Mouse (Mus musculus): ENCODE data around the gene Marc2.

The Marc2 gene

DNA sequence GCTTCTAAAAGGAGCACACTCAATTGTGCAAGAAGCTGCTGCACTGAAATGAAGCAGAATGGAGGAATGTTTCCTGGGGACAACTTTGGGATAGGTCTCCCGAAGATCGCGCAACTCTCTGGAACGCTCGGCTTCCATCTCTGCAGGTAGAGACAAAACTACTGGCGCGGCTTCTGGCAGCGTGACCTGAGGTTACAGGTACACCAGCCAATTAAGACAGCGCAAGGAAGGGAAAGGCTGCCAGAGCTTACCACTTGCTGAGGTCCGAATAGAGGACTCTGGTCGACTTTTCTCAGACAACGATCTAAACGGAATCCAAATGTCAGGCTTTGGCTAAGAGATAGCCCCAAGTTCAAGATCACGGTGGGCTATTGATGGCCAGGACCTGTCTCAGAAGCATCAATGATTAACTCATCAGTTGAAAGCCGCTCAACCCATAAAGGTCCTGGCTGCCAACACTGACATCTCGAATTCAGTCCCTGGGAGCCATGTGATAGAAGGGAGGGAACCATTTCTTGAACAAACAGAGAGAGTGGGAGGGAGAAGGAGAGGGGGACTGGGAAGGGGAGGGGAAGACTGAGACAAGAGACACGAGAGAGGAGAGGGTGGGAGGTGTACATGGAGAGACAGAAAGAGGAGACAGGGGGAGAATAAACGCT lies at the start of gene Marc2:
Gene Marc2 (minus strand): TSS at position 360 of the 659 bp plus-strand sequence.
- DNase-seq (ENCODE audit: low read depth) = no peak

DNA sequence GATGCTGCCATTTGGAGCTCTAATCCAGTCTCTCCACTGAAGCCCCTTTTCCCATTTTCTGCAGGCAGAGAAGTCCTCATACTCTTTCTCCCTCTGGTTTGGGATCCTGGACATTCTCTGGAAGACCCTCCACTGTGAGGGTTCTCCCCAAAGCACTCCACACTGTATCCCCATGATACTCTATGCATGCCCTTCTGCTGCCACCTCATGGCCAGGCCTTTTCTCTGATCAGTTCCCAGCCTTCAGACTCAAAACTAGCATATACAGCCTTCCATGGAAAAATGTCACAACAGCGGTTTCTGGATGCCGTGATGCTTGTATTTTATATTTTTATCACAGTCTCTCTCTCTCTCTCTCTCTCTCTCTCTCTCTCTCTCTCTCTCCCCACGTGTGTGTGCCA lies 45.7 kb upstream of the Marc2 start:
- DNase-seq (ENCODE audit: low read depth) = no peak

DNA sequence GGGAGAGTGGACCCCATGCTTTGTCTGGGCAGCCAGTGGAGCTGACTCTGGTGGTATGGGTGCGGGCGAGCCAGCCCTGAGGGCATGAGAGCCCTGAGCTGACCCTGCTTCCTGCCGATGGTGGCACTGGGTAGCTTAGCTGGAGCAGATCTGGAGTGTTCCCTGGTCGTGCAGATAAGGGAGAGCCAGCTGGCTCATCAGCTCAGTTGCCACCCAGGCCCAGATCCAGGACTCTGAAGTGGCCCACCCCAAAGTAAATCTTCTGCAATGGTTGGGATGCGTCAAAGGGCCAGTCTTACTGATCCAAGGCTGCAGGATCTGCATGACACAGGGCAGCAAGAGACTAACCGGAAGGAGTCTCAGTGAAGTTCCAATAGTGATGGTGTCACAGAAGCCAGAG lies 43.2 kb upstream of the Marc2 start:
- no peak for DNase-seq (ENCODE audit: low read depth)

DNA sequence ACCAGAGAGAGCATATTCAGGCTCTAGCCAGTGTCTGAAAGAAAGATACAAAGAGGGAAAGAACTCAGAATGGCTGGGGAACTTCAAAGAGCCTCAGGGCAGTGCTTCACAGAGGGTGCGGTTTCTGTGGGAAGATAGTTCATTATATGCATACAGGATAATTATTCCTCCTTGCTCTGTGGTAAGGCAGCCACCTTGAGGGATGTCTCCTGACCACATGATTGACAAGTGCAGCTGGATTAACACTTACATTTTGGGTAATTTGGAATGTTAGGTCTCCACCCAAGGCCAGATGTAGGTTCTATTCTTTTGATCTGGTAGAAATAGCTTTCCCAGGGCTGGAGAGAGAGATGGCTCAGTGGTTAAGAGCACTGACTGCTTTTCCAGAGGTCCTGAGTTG lies 39.9 kb upstream of the Marc2 start:
- DNase-seq (ENCODE audit: low read depth) = no peak

DNA sequence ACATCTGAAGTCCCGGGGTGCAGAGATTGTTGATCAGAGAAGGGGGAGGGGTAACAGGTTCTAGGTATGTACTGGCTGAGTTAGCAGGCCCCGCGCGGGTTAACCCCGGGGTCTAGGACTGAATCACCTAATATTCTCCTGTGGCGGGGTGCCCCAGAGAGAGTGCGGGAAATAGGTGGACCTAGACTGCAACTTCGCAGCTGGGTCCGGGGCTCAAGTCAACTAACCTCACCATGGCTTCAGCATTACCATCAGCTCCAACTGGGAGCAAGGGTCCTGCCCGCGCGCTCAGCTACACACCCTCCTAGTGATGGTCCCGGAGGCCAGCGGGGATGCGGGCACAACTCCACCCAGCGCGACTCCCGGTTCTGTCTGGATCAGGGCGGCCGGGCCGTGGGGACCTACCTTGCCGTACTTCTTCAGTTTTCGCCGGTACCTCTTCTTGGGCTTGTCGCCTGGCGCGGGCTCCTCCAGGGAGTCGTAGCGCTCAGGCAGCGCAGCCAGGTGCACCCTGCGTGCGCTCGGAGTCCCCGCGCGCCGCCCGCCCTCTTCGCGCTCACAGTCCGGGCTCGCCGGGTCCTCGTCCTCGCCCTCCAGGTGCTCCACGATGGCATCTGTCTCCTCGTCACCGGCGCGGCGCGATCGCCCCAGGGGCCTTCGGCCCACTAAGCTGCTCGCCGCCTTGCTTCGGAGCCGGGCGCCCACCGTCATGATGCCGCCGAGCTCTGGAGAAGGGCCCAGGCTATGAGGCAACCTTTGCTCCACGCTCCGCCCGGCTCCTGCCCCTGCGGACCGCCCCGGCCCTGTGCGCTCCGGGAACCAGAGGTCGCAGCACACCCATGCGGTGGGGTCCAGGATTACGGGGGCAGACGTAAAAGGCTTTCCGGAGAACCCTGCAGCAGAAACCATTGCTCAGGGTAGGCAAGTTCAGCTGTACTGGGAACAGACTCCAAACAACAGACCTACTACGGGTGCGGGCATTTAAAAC lies 36.3 kb upstream of the Marc2 start, which contains the start of gene C130074G19Rik:
Gene C130074G19Rik (minus strand): TSS at position 938 of the 988 bp plus-strand sequence.
- no peak for DNase-seq (ENCODE audit: low read depth)

DNA sequence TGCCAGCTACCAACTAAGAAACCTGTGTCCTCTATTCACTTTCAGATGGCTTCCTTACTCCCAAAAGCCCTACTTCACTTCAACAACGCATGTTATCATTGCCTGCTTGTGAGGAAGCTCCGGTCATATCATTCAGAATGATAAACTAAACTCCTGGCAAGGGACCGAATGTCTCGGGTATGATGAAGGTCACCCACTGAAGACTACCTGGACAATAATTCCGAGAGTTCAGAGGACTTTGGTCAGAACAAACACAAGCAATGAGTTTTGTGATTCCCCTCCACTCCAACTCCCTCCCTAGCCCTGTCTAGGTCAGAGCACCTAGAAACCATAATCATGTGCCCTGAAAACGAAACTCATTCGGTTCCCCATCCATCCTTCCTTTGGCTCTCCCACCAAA lies 35.6 kb upstream of the Marc2 start:
- no peak for DNase-seq (ENCODE audit: low read depth)

DNA sequence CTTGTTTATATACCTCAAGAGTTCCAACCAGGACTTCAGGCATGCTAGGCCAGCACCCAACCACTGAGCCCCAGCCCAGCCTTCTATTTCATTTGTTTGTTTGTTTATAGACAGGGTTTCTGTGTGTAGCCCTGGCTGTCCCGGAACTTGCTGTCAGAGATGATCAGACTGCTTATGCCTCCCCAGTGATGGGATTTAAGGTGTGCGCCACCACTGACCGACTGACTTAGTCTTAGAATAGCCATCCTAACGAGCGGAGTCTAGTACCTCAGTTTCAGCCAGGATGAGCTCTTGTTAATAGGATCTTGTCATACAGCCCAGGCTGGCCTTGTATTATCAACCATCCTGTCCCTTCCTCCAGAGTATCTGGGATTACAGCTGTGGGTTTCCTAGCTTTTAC lies 35.0 kb upstream of the Marc2 start:
- DNase-seq (ENCODE audit: low read depth) = no peak

DNA sequence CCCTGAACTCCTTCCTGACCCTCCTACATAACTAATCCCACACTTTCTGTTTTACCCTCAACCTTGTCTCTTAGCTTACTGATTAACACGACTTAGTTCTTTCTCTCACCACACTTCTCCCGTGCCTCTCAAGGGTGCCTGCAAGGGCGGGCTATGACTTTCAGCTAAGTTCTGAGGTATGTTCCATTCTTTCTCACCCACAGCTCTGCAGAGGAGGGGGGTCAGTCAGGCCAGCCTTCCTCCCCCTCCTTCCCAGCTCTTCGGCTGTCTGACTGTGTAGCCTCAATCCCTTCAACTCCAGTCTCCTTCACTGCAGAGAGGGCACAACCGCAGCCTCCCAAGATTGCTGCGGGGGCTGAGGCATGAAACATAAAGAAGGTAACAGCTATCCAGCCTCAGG lies 32.6 kb upstream of the Marc2 start:
- no peak for DNase-seq (ENCODE audit: low read depth)

DNA sequence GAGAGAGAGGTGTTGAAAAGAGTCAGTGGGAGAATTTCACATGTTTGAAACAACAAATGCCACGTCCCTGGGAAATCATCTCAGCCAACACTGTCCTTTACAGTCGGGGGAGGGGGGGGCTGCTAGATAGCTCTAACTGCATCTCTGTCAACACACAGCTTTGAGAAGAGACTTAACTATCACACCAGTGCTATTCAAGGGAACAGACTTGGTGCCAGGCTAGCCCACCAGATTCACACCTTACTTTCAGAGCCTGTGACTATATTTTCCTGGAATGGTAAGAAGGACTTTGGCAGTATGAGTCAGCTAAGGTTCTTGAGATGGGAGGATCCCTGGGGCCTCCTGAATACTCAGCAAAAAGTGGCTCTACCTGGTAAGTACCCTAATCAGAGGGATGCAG lies 31.1 kb upstream of the Marc2 start:
- no peak for DNase-seq (ENCODE audit: low read depth)

DNA sequence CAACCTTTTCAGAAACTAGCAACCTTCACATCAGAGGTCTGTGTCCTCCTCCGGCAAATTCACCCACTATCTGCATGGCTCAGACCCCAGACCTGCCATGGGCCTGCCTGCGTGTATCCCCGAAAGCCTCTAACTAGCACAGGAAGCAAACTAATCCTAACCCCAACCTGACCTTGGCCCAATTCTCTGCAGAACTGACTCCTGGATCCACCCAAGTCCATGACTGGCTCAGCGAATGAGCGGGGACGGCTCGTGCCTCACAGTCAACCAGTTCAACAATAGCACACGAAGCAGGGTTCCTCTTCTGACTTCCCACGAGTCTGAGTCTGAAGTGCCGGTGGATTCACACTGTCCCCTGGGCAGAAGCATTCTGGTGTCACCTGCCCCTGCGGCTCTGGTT lies 27.7 kb upstream of the Marc2 start:
- DNase-seq (ENCODE audit: low read depth) = no peak

DNA sequence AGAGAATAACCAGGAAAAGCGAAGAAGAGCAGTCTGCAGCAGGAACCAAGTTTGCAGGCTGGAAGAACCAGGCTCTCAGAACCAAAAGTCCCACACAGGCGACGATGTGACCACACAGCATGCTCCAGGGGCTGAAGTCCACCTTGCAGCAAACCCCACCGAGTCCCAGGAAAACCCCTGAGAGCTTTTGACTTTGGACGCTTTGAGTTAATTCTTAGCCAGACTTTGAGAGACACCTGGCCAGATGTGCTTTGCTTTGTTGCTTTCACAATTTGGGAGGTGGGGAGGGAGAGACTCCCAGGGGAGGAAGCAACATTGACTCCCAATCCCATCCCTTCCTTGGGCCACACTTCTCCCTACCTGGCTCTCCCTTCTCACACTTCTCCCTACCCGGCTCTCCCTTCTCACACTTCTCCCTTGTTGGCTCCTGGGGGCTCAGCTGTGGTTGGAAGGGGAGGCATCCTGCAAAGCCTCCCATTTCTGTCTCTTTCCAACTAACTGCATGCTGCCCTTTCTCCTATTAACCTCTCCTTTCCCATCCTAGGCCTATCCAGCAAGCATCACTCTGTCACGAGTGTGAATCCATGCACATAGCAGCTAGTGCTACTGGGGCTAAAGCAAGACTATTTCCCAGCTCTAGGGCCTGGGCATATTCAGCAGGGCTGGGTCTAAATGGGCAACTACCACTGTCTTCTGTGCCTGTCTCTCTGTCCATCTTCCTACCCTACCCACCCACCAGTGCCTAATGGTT lies 26.0 kb upstream of the Marc2 start:
- DNase-seq (ENCODE audit: low read depth) = no peak

DNA sequence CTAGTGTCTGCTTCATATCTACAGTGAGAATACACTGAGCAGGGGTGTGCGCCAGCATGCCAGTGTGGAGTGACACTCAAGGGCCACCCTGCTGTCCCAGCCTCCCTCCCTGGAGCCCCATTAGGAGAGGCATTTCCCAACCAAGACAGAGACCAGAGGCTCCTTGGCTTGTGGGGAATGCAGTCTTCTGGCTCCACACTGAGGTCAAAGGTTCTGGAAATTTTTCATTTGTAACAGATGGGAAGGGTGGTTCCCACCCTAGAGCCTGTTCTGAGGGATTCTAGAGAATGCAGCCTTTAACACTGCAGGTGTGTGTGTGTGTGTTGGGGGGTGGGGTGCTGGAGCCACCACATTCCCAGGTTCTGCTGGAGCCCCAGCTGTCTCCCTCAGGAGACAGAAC lies 25.3 kb upstream of the Marc2 start:
- no peak for DNase-seq (ENCODE audit: low read depth)

DNA sequence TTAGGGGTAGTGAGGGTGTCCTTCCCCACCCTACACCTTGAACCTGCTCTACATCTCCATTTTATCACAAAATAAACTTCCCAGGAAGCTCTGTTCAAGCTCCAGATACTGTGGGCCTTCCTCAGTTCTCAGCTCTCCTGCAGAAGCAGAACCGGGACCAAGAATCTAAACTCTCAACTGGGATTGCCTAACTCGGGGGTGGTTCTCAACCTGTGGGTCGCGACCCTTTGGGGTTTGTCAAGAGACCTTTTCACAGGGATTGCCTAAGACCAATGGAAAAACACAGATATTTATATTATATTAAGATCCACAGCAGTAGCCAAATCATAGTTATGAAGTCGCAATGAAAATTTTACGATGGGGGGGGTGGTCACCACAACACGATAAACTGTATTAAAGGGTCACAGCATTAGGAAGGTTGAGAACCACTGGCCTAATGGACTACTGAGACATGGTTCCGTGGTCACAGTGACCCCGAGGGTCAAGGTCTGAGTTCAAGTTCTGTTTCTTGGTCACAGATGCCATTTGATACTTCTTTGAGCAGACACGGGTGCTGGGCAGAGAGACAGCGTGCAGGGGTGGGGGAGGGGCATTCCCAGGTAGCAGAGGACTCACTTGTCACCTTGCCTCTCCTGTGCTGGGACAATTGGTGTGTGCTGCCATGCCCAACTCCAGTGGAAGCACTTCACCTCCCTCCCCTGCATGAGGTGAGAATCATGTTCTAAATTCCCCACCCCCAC lies 24.6 kb upstream of the Marc2 start:
- no peak for DNase-seq (ENCODE audit: low read depth)

DNA sequence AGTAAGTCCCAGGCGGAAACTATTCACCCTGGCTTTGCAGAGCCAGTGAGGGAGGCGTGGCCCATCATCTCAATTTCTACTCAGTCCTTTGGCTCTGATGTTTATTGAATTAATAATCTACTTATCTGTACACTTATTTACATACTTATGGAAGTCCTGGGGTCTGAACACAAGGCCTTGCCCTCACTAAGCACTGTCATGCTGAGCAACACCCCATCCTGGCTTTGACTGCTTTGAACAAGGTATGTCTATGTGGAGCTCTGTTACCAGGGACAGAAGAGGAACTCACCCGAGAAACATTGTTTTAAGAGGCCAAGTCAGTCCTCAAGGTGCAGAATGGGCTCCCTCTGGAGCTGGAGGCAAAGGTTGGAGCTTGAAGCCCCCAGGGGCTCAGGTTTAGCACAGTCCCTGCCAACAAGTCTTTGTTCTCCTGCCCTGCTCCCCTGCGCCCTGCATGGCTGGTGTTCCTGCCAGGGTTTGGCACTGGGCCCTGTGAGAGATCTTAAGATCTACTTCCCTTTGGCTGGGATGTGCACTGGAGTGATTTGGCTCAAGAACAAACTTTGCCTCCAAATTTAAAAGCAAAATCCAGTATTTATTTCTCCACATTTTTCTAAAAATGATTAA lies 23.8 kb upstream of the Marc2 start:
- DNase-seq (ENCODE audit: low read depth) = no peak

DNA sequence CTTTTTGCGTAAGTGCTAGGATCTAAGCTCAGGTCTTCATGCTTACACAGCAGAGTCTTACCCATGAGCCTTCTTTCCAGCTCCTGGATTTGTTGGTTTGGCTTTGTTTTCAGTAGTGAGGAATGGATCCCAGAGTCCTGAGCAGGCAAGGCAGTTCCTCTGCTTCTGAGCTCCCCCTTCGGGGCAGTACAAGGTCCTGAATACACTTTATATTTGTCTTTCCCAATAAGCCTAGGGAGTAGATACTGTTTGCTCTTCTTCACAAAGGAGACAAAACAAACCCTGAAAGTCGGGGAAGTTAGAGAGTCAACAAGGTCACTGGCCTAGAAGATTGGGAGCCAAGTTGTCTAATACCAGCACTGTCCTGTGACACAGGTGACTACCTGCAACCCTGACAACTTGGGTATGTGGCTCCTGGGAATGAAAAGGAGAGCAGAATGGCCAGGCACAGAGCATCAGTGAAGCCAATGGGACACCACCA lies 21.4 kb upstream of the Marc2 start:
- DNase-seq (ENCODE audit: low read depth) = no peak

DNA sequence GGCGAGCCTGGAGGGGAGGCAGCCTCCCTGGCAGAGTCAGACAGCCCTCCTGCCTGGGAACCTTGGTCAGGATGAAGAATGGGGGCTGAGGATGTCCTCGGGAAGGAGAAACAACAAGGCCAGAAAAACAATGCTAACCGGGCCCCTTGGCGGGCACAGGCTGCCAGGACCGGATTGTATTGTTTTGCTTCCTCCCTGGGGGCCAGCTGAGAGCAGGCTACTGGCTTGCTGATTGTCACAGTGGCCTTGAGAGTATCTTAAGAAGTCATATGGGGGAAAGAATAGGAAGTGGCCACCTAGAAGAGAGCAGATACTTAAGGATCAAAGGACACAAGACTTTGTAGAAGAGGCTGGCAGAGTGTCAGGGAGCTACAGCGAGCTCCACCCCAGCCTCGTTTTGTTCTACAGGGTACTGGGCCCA lies 18.1 kb upstream of the Marc2 start:
- DNase-seq (ENCODE audit: low read depth) = no peak

DNA sequence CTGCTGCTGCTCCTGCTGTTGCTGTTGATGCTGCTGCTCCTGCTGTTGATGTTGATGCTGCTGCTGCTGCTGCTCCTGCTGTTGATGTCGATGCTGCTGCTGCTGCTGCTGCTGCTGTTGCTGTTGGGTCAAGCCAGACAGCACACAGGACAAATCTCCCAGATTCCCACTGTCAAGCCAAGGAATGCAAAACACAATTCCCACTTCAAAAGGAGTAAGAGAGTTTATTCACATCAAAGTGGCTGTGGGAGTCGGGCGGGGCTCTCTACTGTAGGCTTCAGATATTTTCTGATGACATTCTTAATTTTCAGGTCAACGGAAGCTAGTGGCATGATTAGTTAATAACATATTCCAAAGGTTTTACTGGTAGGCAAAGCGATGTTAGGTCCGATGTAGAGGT lies 16.4 kb upstream of the Marc2 start:
- no peak for DNase-seq (ENCODE audit: low read depth)

DNA sequence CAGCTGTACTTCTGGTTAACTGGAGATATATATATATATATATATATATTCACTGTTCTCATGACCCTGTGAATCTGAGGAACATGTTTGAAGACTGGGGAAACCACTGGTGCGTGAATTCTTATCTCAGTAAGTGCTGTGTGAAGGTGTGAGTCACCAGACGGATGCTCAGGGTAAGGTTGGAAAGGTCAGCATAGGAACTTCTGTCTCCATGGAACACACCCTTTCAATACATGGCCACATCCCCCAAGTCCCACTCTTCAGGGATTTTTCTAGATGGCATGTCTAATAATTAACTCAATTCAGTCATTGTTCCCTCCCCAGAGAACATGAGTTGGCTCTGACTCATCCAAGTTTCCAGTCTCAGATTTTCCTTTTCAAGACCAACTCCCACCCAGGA lies 15.3 kb upstream of the Marc2 start:
- no peak for DNase-seq (ENCODE audit: low read depth)

DNA sequence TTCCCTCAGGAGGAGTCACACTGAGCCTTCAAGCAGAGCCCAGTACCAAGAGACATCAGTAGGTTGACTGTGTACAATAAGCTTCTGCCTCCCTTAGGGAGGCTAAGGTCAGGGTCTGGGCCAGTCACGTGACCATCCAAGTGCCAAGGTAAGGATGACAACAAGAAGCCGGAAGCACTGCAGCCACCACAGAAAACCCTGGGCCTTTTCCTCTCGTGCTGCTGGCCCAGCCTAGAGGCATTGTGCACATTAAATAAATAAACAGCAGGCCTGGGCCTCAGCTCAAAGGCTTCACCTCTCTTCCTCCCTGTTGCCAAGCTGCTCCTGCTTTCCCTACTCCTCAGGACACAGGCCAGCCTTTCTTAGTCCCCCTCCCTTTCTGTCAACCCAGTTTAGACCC lies 14.0 kb upstream of the Marc2 start:
- no peak for DNase-seq (ENCODE audit: low read depth)

DNA sequence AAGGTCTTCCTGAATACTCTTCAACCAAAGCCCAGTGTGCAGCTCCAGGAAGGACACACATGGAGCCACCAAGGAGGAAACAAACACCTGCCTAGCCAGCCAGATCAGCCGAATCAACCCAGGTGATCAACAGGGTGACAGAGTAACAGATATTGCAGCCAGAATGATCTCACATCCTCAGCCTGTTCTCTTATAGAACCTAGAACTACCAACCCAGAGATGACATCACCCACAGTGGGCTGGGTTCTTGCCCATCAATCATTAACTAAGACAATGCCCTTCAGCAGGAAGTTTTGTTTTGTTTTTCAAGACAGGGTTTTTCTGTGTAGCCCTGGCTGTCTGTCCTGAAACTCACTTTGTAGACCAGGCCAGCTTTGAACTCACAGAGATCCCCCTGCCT lies 12.0 kb upstream of the Marc2 start:
- no peak for DNase-seq (ENCODE audit: low read depth)

DNA sequence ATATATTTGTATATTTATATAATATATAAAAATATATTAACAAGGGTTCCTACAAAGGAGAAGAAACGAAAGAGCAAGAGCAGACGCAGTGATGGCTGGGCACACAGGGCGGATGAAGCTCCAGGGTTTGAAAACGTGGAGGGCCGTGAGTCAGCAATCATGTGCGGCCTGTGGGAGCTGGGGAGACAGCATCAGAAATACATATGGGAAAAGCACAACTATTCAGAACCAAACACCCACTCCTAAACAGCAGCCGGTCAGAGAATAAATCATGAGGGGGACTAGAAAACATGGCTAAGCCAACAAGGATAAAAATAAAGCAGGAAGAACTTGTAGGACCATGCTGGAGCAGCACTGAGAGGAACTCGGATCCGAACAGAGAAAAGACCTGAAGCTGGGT lies 11.0 kb upstream of the Marc2 start:
- DNase-seq (ENCODE audit: low read depth) = no peak

Data from c-Kit-positive CD71-positive TER-119-negative erythroid progenitor cells, embryonic 14.5 days (primary cell).